Mouse (Mus musculus): ENCODE data around the gene Cldn34c3. TPM values are rescaled to one million over a fixed set of nuclear protein-coding genes. Genes with fewer than 3 reads are reported as not detected.

The Cldn34c3 gene
- not detected for polyA plus RNA-seq (2014; fragmentation: Illumina TruSeq; extraction: RNeasy Lipid Tissue Mini Kit (QIAGEN cat#74804); ENCODE audit: low replicate concordance)

GRCm38 (mm10) chrX:123793365-123793764 is at the start of gene Cldn34c3:
Gene Cldn34c3 (plus strand): TSS chrX:123793665.

Other genes starting within 250 kb of the Cldn34c3 start
- not detected for gene Cldn34c2, start 212.0 kb upstream of the Cldn34c3 start, polyA plus RNA-seq (2014; fragmentation: Illumina TruSeq; extraction: RNeasy Lipid Tissue Mini Kit (QIAGEN cat#74804); ENCODE audit: low replicate concordance)
- not detected for gene Gm17467, start 88.9 kb upstream of the Cldn34c3 start, polyA plus RNA-seq (2014; fragmentation: Illumina TruSeq; extraction: RNeasy Lipid Tissue Mini Kit (QIAGEN cat#74804); ENCODE audit: low replicate concordance)